Mouse (Mus musculus) lung, postnatal 36 days (tissue): ENCODE measurements around the gene Lekr1.

ENCODE experiments used
- DNase-seq: peaks from one replicate; pipeline ENCODE4 v3.0.0; 2022; ENCODE audit warnings: mixed read lengths

The Lekr1 gene

DNA sequence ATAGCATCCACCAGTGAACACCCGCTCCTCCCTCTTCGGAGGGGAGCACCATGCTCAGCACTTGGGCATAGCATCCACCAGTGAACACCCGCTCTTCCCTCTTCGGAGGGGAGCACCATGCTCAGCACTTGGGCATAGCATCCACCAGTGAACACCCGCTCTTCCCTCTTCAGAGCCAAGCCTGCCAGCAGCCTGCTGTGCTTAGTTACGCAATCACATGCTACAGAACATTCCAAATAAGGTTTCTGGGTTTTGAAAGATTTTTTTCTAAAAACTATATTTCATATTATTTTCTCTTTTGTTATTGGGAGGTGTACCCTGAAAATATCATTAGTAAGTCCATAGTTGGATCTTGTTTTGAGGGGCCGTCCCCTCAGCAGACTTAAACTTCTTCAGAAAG, 103.6 kb downstream of the Lekr1 start:
- peak; percentile 3 for DNase-seq

DNA sequence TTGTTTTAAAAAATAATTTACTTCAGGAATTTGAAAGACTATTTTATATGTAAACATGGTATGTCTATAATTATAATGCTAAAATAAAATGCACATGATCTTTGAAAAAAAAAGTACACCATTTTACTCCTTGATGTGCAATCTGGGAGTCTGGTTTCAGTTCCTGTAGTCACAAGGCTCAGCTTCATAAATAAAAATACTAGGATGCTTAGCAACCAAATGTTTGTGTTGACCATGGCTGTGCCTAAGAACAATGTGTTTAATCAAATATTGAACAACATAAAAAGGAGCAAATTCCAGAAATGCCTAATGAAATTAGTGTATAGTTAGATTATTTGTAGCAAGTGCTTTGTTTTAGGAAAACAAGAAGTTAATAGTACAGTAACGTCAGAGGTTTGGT, 107.9 kb downstream of the Lekr1 start:
- no peak for DNase-seq

GRCm38 (mm10) chr3:65775096-65775495, 109.1 kb downstream of the Lekr1 start:
- DNase-seq = no peak

GRCm38 (mm10) chr3:65782246-65782645, 116.2 kb downstream of the Lekr1 start:
- no peak for DNase-seq

DNA sequence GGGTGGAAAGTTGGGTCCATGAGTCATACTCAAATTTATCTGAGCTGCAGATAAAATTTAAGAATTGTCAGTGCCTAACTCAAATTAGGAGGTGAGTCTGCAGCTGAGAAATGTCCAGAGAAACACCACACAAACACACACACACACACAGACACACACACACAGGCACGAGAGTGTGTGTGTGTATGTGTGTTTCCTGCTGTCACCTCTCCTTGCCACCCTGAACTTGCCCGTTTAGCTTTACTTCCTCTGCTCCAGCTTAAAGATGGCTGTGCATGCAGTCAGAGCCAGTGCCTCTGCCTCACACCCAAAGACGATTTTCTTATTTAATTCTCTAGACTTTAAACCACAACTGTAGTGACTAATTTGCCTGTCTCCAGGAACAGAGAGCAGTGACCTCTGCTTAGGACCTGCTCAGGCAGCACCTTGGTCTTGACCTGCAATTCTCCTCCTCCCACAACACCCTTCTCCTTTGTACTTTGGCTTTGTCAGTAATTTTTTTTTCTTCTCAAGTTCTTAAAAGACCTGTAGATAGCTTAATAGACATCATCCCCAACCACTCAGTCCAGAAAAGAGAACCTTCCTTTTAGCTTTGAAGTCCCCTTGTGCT, 124.2 kb downstream of the Lekr1 start:
- no peak for DNase-seq

GRCm38 (mm10) chr3:65793561-65793960, 127.5 kb downstream of the Lekr1 start:
- no peak for DNase-seq

DNA sequence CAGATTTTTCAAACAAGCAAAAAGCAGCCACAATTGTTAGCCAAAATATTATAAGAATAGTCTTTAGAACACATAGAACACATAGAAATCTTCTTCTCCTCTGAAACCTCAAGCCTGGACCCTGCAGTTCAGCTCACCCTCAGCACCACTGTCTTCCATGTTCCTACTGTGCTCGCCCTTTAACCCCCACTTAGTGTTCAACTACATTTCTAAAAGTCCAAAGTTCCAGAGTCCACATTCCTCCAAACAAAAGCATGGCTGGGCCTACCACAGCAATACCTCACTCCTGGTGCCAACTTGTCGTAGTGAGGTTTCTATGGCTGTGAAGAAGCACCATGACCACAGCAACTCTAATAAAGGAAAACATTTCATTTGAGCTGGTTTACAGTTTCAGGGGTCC, 128.7 kb downstream of the Lekr1 start:
- DNase-seq = no peak

- no peak for DNase-seq
Observed at GRCm38 (mm10) chr3:65797345-65798137, 131.5 kb downstream of the Lekr1 start.

DNA sequence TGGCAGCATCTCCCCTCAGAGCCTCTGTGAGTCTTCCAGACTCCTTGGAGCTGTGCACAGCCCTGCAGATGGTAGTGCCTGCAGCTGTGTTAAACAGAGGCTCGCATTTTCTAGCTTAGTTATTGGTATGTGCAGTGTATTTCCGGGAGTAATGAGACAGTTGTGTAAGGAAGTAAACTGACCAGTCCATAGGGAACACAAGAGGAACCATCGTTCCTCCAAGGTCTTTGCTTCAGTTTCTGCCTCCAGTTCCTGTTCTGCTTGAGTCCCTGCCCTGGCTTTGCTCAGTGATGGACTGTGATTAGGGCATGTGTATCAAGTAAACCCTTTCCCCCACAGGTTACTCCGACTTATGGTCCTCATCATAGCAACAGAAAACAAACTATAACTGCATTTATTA, 134.9 kb downstream of the Lekr1 start:
- no peak for DNase-seq

DNA sequence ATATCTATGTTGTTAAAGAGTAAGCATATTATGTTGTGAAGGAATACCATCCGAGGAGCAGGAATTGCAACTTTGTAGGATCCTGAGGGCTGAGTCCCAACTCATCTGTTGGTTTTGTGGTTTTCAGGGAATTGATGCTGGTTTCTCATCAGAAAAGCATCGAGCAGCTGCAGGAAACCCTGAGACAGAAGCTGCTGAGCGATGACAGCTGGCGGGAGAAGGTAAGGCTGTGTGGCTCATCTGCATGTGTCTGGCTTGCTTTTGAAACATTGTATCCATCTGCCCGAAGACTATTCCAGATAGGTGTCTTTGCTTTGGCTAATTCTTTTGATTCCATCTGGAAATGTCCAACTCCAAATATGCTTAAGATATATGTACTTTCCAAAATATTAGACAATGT, 136.2 kb downstream of the Lekr1 start:
- DNase-seq = no peak

- DNase-seq = peak; percentile 8
Observed at GRCm38 (mm10) chr3:65802868-65803267, 136.8 kb downstream of the Lekr1 start.

GRCm38 (mm10) chr3:65814881-65815280, 148.9 kb downstream of the Lekr1 start:
- no peak for DNase-seq

DNA sequence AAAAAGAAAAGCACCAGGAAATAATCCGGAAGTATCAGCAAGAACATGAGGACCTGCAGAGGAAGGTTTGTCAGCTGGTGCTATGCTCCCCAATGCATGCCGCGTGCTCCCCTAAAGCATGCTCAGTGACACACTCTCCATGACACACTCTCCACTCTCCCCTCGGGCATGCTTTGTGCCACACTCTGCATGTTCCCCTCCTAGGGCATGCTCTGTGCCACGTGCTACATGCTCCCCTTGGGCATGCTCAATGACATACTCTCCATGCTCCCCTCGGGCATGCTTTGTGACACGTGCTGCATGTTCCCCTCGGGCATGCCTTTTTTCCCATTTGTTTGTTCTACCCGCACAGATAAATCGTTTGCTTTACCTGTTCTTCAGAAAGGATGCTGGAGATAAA, 150.0 kb downstream of the Lekr1 start:
- DNase-seq = no peak

DNA sequence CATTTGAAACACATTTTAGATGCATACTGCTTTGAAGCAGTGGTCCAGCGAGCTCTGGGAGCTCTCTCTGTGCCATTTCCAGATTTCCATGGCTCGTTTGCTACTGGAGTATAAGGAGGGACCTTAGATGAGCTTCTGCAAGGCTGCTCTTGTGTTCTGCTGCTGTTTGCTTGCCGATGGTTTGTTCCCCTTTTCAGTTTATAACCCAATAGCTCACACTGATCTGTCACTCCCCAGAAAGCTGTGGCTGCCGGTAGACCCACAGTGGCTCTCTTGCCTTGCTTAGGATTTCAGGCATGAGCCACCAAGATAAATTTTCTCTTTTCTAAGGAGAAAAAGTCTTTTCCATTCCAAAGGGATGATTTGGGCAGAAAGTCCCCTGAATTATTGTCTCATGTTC, 152.6 kb downstream of the Lekr1 start:
- DNase-seq = no peak

GRCm38 (mm10) chr3:65819841-65820240, 153.8 kb downstream of the Lekr1 start:
- DNase-seq = no peak

DNA sequence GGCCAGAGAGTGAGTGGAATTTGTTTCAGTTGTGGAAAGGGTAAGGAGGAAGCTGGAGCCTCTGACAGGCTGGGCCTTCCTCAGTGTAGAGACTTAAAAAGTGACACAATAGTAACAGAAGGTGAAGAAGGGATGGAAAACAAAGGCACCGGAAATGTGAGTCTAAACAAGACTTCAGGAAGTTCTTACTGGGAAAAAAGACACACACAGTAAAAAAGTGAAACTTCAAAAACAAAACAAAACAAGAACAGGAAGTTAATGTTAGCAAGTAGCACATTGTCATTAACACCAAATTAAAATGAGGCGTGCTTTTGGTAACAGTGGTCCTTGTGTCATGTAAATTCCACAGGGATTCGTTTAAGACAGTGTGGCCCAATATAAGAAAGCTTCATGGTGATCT, 158.9 kb downstream of the Lekr1 start:
- DNase-seq = no peak

GRCm38 (mm10) chr3:65826716-65827115, 160.7 kb downstream of the Lekr1 start:
- no peak for DNase-seq

DNA sequence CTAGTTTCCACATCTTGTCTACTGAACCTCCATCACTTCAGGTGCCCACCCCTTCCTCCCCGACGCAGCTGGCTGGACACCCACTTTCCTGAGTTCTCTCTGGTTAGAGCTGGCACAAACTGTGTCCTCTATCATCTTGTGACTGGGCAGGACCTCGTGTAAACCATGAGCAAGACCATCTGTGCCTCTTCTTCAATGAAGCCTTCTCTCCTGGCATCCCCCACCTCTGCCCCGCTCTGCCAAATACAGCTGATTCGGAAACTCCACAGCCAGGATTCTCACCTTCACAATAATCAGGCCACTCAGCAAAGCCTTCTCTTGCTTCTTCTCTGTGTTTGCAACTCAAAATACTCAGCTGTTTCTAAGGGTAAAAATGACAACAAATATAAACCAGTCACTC, 161.4 kb downstream of the Lekr1 start:
- DNase-seq = no peak

GRCm38 (mm10) chr3:65828020-65828419, 162.0 kb downstream of the Lekr1 start:
- no peak for DNase-seq

GRCm38 (mm10) chr3:65829230-65829629, 163.2 kb downstream of the Lekr1 start:
- peak; percentile 75 for DNase-seq

- no peak for DNase-seq
Observed at GRCm38 (mm10) chr3:65829943-65830483, 164.0 kb downstream of the Lekr1 start.

- peak; percentile 23 for DNase-seq
Observed at GRCm38 (mm10) chr3:65830801-65831200, 164.8 kb downstream of the Lekr1 start.

- DNase-seq = peak; percentile 20
Observed at GRCm38 (mm10) chr3:65832398-65832797, 166.4 kb downstream of the Lekr1 start.

- no peak for DNase-seq
Observed at GRCm38 (mm10) chr3:65836435-65836834, 170.4 kb downstream of the Lekr1 start.
